Mouse (Mus musculus) C2C12 (cell line): Measurements from ENCODE around the gene Plod3. TPM values are rescaled to one million over a fixed set of nuclear protein-coding genes. Genes with fewer than 3 reads are reported as not detected.

Source experiments
- H3K27me3 ChIP-seq: one replicate; pipeline ENCODE4 v1.6.1; 2011; ENCODE audit not compliant: control insufficient read depth, insufficient read depth, insufficient read length
- H3K36me3 ChIP-seq: one replicate; pipeline ENCODE4 v1.6.1; 2011; ENCODE audit not compliant: control insufficient read depth, insufficient read depth
- H3K4me3 ChIP-seq: one replicate; pipeline ENCODE4 v1.5.1; 2011; ENCODE audit warnings: mild to moderate bottlenecking, control low read depth; ENCODE audit not compliant: poor library complexity, insufficient read depth, severe bottlenecking
- H3K79me2 ChIP-seq: one replicate; pipeline ENCODE4 v1.6.1; 2011; ENCODE audit not compliant: control insufficient read depth, insufficient read depth
- H3K79me3 ChIP-seq: one replicate; pipeline ENCODE4 v1.6.1; 2011; ENCODE audit warnings: low read depth, control low read depth
- H3ac ChIP-seq: one replicate; pipeline ENCODE3; 2011; ENCODE audit warnings: low read depth; ENCODE audit not compliant: control insufficient read depth, insufficient read length
- CEBPB ChIP-seq: IDR thresholded peaks from one replicate; pipeline ENCODE4 v1.6.1; 2011; ENCODE audit warnings: low read depth, mild to moderate bottlenecking, control low read depth, moderate library complexity
- CTCF ChIP-seq: IDR thresholded peaks from one replicate; pipeline ENCODE4 v1.5.1; 2011; ENCODE audit not compliant: control insufficient read depth, insufficient read depth, insufficient read length
- FOSL1 ChIP-seq: IDR thresholded peaks from one replicate; pipeline ENCODE4 v1.8.0; 2011; ENCODE audit warnings: mild to moderate bottlenecking, low read length; ENCODE audit not compliant: poor library complexity, insufficient read depth, severe bottlenecking
- MAX ChIP-seq: IDR thresholded peaks from one replicate; pipeline ENCODE4 v1.6.1; 2011; ENCODE audit warnings: mild to moderate bottlenecking, control low read depth
- MYOD1 ChIP-seq: IDR thresholded peaks from one replicate; pipeline ENCODE4 v1.6.1; 2011; ENCODE audit warnings: low read depth; ENCODE audit not compliant: control insufficient read depth, insufficient read length
- MYOG ChIP-seq: IDR thresholded peaks from one replicate; pipeline ENCODE4 v1.6.1; 2011; ENCODE audit not compliant: control insufficient read depth, insufficient read length; ENCODE audit errors: extremely low read depth
- USF1 ChIP-seq: IDR thresholded peaks from one replicate; pipeline ENCODE4 v1.6.1; 2011; ENCODE audit warnings: low read depth, mild to moderate bottlenecking, control low read depth, moderate library complexity
- polyA plus RNA-seq: library from polyadenylated mRNA; unstranded; fragments of >200 nt; fragmentation: generic; extraction: Trizol; gene quantifications from one replicate; pipeline ENCODE4 v1.2.1, GENCODE M21; 2012; ENCODE audit warnings: missing spikeins

Gene Plod3
- polyA plus RNA-seq, 1 experiment = 140 TPM

- no peak for TF ChIP-seq CTCF
- TF ChIP-seq MAX = no peak
- no peak for TF ChIP-seq MYOD1
- no peak for TF ChIP-seq MYOG
- TF ChIP-seq USF1 = no peak
- TF ChIP-seq CEBPB = no peak
- no peak for TF ChIP-seq FOSL1
- Histone ChIP-seq H3K27me3 (no peaks in the 10 kb centered on the region), H3K79me3 (no peaks in the 10 kb centered on the region), H3K79me2 (no peaks in the 10 kb centered on the region), H3K36me3 (peaks cover 24% of the 10 kb centered on the region), H3K4me3 (no peak overlapping the region), H3ac (no peak overlapping the region)
Measured at GRCm38 (mm10) chr5:136979762-136980161, 7.1 kb upstream of the Plod3 start.

GRCm38 (mm10) chr5:136980974-136981373 lies 5.8 kb upstream of the Plod3 start:
- H3K4me3 ChIP-seq = no peak overlapping the region
- no peaks in the 10 kb centered on the region for H3K27me3 ChIP-seq
- H3ac ChIP-seq = no peak overlapping the region
- no peak for TF ChIP-seq MAX
- no peak for TF ChIP-seq CTCF
- no peak for TF ChIP-seq FOSL1
- no peak for TF ChIP-seq CEBPB
- no peak for TF ChIP-seq MYOG
- TF ChIP-seq MYOD1 = no peak
- no peak for TF ChIP-seq USF1
- H3K79me3 ChIP-seq = no peaks in the 10 kb centered on the region
- H3K79me2 ChIP-seq = peaks cover 11% of the 10 kb centered on the region
- peaks cover 24% of the 10 kb centered on the region for H3K36me3 ChIP-seq

- TF ChIP-seq CTCF (peak; percentile 35), MYOD1 (no peak)
- H3K4me3 ChIP-seq = no peak overlapping the region
- no peaks in the 10 kb centered on the region for H3K79me3 ChIP-seq
- no peaks in the 10 kb centered on the region for H3K27me3 ChIP-seq
- peaks cover 18% of the 10 kb centered on the region for H3K79me2 ChIP-seq
- H3K36me3 ChIP-seq = peaks cover 24% of the 10 kb centered on the region
- H3ac ChIP-seq = no peak overlapping the region
Measured at GRCm38 (mm10) chr5:136982338-136982930, 4.4 kb upstream of the Plod3 start.

- Histone ChIP-seq H3K27me3 (no peaks in the 10 kb centered on the region), H3K36me3 (peaks cover 27% of the 10 kb centered on the region), H3K79me2 (peaks cover 34% of the 10 kb centered on the region), H3K4me3 (no peak overlapping the region), H3ac (no peak overlapping the region), H3K79me3 (peaks cover 6% of the 10 kb centered on the region)
- TF ChIP-seq MAX = no peak
- no peak for TF ChIP-seq CEBPB
- TF ChIP-seq USF1 = no peak
- TF ChIP-seq CTCF = no peak
- no peak for TF ChIP-seq MYOD1
- no peak for TF ChIP-seq MYOG
- no peak for TF ChIP-seq FOSL1
Measured at GRCm38 (mm10) chr5:136984828-136985227, 2.0 kb upstream of the Plod3 start.

GRCm38 (mm10) chr5:136987138-136987933 lies 517 bp downstream of the Plod3 start:
- Histone ChIP-seq H3K79me3 (peaks cover 6% of the 10 kb centered on the region), H3K27me3 (no peaks in the 10 kb centered on the region), H3ac (peak overlapping the region; percentile 89), H3K79me2 (peaks cover 34% of the 10 kb centered on the region), H3K4me3 (peak overlapping the region; percentile 87), H3K36me3 (peaks cover 37% of the 10 kb centered on the region)
- TF ChIP-seq MYOD1 (no peak), CTCF (no peak)

GRCm38 (mm10) chr5:136987934-136988271 lies 1.1 kb downstream of the Plod3 start, which contains the start of gene Znhit1:
Znhit1 (minus strand) TSS chr5:136988021.
- TF ChIP-seq USF1 (no peak), MAX (no peak), CEBPB (no peak), FOSL1 (no peak), MYOG (no peak), CTCF (no peak), MYOD1 (no peak)
- H3K36me3 ChIP-seq = peaks cover 43% of the 10 kb centered on the region
- H3K79me3 ChIP-seq = peaks cover 6% of the 10 kb centered on the region
- H3K27me3 ChIP-seq = no peaks in the 10 kb centered on the region
- peak within 1 kb of the TSS; percentile 87 for H3K4me3 ChIP-seq
- peak within 1 kb of the TSS; percentile 89 for H3ac ChIP-seq
- H3K79me2 ChIP-seq = peaks cover 34% of the 10 kb centered on the region
